Mouse (Mus musculus): ENCODE measurements around the gene Gm11937. TPM values are rescaled to one million over a fixed set of nuclear protein-coding genes. Genes with fewer than 3 reads are reported as not detected.
A peak's percentile ranks its signal among the peaks of the same experiment; 100 is the strongest.
"Not testable (repeated sequence)": the region's sequence is repeated elsewhere in the genome, so short reads cannot be mapped to it uniquely, and the experiment has no call there.

Gene Gm11937
- polyA plus RNA-seq, 1 experiment from 2014 or later: not detected

GRCm38 (mm10) chr11:99603208-99603607, 6.8 kb downstream of the Gm11937 start, which contains the start of gene Gm11938:
Gene Gm11938 (minus strand): TSS chr11:99603308.
- not testable (repeated sequence) for DNase-seq (ENCODE audit: low spot score); H3K36me3 ChIP-seq (ENCODE audit: control insufficient read depth, insufficient read depth, low read length); H3K4me1 ChIP-seq (ENCODE audit: control insufficient read depth, insufficient read depth, low read length); H3K4me2 ChIP-seq (ENCODE audit: low read depth, severe bottlenecking); H3K27me3 ChIP-seq (ENCODE audit: control insufficient read depth, insufficient read depth, low read length); H3K27ac ChIP-seq (replicated peaks; ENCODE audit: low read depth, low read length); H3K9me3 ChIP-seq (ENCODE audit: control insufficient read depth, low read length); H3K9ac ChIP-seq (ENCODE audit: low read length); H3K4me3 ChIP-seq (ENCODE audit: low read depth, low read length); ATAC-seq (ENCODE audit: insufficient number of reproducible peaks, low FRiP score, low TSS enrichment, low read depth)
- 45% methylated on average over 1 of the region's 1 CpGs for WGBS

DNA sequence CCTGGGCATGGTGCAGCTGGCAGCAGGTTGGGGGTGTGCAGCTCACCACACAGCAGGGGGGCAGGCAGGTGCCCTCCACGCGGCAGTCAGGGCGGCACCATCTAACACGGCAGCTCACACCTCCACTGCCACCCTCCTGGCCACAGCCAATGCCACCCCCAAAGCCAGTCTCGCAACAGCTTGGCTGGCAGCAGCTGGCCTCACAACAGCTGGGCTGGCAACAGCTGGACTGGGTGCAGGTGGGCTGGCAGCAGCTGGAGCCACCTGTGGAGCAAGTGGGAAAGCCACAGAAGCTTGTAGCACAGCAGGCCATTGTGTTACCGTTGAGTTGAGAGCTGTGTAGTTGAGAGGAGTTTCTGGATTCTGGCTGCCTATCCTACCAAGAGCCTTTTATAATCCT, 12.2 kb downstream of the Gm11937 start, which contains the start of gene Krtap9-3:
Gene Krtap9-3 (minus strand): TSS at position 364 of the 400 bp plus-strand sequence.
- not testable (repeated sequence) for H3K9me3 ChIP-seq (ENCODE audit: control insufficient read depth, low read length); H3K36me3 ChIP-seq (ENCODE audit: control insufficient read depth, insufficient read depth, low read length); H3K4me3 ChIP-seq (ENCODE audit: low read depth, low read length); H3K4me2 ChIP-seq (ENCODE audit: low read depth, severe bottlenecking); DNase-seq (ENCODE audit: low spot score); H3K4me1 ChIP-seq (ENCODE audit: control insufficient read depth, insufficient read depth, low read length); ATAC-seq (ENCODE audit: insufficient number of reproducible peaks, low FRiP score, low TSS enrichment, low read depth); H3K9ac ChIP-seq (ENCODE audit: low read length); H3K27me3 ChIP-seq (ENCODE audit: control insufficient read depth, insufficient read depth, low read length); H3K27ac ChIP-seq (replicated peaks; ENCODE audit: low read depth, low read length)
- whole genome bisulfite sequencing: 80% methylated on average over 3 of the region's 6 CpGs

- Histone ChIP-seq H3K9me3 (ENCODE audit: control insufficient read depth, low read length) (no peaks in the 10 kb centered on the region), H3K4me3 (ENCODE audit: low read depth, low read length) (no peak within 1 kb of the TSS), H3K9ac (ENCODE audit: low read length) (no peak within 1 kb of the TSS), H3K4me1 (ENCODE audit: control insufficient read depth, insufficient read depth, low read length) (no peaks in the 10 kb centered on the region), H3K4me2 (ENCODE audit: low read depth, severe bottlenecking) (no peak within 1 kb of the TSS), H3K36me3 (ENCODE audit: control insufficient read depth, insufficient read depth, low read length) (no peaks in the 10 kb centered on the region), H3K27me3 (ENCODE audit: control insufficient read depth, insufficient read depth, low read length) (no peaks in the 10 kb centered on the region), H3K27ac (replicated peaks; ENCODE audit: low read depth, low read length) (no peak within 1 kb of the TSS)
- 83% methylated on average over 6 of the region's 6 CpGs for WGBS
- DNase-seq (ENCODE audit: low spot score): no peak
- no peak for ATAC-seq (ENCODE audit: insufficient number of reproducible peaks, low FRiP score, low TSS enrichment, low read depth)
These were observed 19.0 kb downstream of the Gm11937 start, which contains the start of gene Krtap1-3 for GRCm38 (mm10) chr11:99590981-99591380. Gene Krtap1-3 (minus strand): TSS chr11:99591339.

- no peaks in the 10 kb centered on the region for H3K36me3 ChIP-seq (ENCODE audit: control insufficient read depth, insufficient read depth, low read length)
- no peak overlapping the region for H3K4me3 ChIP-seq (ENCODE audit: low read depth, low read length)
- WGBS: 89% methylated on average over 7 of the region's 7 CpGs
- DNase-seq (ENCODE audit: low spot score): no peak
- no peaks in the 10 kb centered on the region for H3K4me1 ChIP-seq (ENCODE audit: control insufficient read depth, insufficient read depth, low read length)
- no peak overlapping the region for H3K9ac ChIP-seq (ENCODE audit: low read length)
- no peaks in the 10 kb centered on the region for H3K27me3 ChIP-seq (ENCODE audit: control insufficient read depth, insufficient read depth, low read length)
- ATAC-seq (ENCODE audit: insufficient number of reproducible peaks, low FRiP score, low TSS enrichment, low read depth): no peak
- no peak overlapping the region for H3K27ac ChIP-seq (replicated peaks; ENCODE audit: low read depth, low read length)
- no peaks in the 10 kb centered on the region for H3K9me3 ChIP-seq (ENCODE audit: control insufficient read depth, low read length)
- no peak overlapping the region for H3K4me2 ChIP-seq (ENCODE audit: low read depth, severe bottlenecking)
These were observed 24.9 kb downstream of the Gm11937 start for GRCm38 (mm10) chr11:99585096-99585495.

DNA sequence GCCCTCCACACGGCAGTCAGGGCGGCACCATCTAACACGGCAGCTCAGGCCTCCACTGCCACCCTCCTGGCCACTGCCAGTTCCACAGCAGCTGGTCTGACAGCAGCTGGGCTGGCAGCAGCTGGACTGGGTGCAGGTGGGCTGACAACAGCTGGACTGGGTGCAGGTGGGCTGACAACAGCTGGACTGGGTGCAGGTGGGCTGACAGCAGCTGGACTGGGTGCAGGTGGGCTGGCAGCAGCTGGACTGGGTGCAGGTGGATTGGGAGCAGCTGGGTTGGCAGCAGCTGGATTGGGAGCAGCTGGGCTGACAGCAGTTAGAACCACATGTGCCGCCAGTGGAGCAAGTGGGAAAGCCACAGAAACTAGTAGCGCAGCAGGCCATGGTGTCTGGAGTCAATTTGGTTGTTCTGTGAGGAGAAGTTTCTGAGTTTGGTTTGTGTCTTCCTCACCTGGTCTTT, 26.7 kb downstream of the Gm11937 start, which contains the start of gene Krtap1-4:
Gene Krtap1-4 (minus strand): TSS at position 410 of the 460 bp plus-strand sequence.
- no peak for ATAC-seq (ENCODE audit: insufficient number of reproducible peaks, low FRiP score, low TSS enrichment, low read depth)
- Histone ChIP-seq H3K4me1 (ENCODE audit: control insufficient read depth, insufficient read depth, low read length) (no peaks in the 10 kb centered on the region), H3K4me3 (ENCODE audit: low read depth, low read length) (no peak within 1 kb of the TSS), H3K36me3 (ENCODE audit: control insufficient read depth, insufficient read depth, low read length) (no peaks in the 10 kb centered on the region), H3K27ac (replicated peaks; ENCODE audit: low read depth, low read length) (no peak within 1 kb of the TSS), H3K9me3 (ENCODE audit: control insufficient read depth, low read length) (no peaks in the 10 kb centered on the region), H3K4me2 (ENCODE audit: low read depth, severe bottlenecking) (no peak within 1 kb of the TSS), H3K27me3 (ENCODE audit: control insufficient read depth, insufficient read depth, low read length) (no peaks in the 10 kb centered on the region), H3K9ac (ENCODE audit: low read length) (no peak within 1 kb of the TSS)
- 65% methylated on average over 5 of the region's 5 CpGs for WGBS
- DNase-seq (ENCODE audit: low spot score): peak; percentile 20

DNA sequence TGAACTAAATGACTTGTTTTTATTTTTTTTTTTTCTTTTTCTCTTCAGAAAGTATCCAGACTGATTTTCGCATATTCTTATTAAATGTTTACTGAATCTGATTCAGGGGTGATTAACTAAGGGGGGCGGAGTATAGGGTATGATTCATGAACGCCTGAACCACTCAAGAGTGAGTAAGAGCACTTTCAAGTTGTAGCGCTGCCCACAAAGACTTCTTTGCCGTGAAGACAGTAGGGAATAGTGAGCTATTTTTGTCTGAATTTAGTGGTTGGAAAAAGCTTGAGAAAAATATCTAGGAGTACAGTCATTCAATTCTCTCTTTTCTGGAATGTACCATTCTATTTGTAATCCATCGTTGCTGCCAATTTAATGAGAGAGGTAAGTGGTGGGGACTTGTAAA, 28.4 kb downstream of the Gm11937 start:
- H3K4me2 ChIP-seq (ENCODE audit: low read depth, severe bottlenecking): no peak overlapping the region
- no peaks in the 10 kb centered on the region for H3K9me3 ChIP-seq (ENCODE audit: control insufficient read depth, low read length)
- H3K27me3 ChIP-seq (ENCODE audit: control insufficient read depth, insufficient read depth, low read length): no peaks in the 10 kb centered on the region
- DNase-seq (ENCODE audit: low spot score) (no peak), ATAC-seq (ENCODE audit: insufficient number of reproducible peaks, low FRiP score, low TSS enrichment, low read depth) (no peak)
- no peaks in the 10 kb centered on the region for H3K4me1 ChIP-seq (ENCODE audit: control insufficient read depth, insufficient read depth, low read length)
- H3K27ac ChIP-seq (replicated peaks; ENCODE audit: low read depth, low read length): no peak overlapping the region
- H3K36me3 ChIP-seq (ENCODE audit: control insufficient read depth, insufficient read depth, low read length): no peaks in the 10 kb centered on the region
- 89% methylated on average over 6 of the region's 6 CpGs for WGBS
- H3K9ac ChIP-seq (ENCODE audit: low read length): no peak overlapping the region
- no peak overlapping the region for H3K4me3 ChIP-seq (ENCODE audit: low read depth, low read length)

DNA sequence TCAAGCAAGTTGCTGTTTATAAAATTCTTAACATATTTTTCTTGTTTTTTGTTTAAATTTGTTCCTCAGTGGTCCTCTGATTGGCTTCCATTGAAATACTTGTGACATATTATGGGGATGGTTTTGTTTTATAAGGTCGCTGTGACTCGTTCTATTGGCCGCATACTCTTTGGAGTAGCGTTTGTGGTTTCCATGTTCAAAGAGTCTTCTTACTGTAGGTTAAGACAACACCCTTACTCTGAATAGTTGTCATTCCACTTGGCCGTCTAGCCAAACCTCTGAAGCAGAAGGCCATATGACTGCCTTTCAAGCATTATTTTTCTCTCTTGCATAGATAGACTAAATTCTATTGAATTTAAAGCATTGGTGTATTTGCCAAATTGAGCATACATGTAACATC, 28.9 kb downstream of the Gm11937 start:
- H3K9ac ChIP-seq (ENCODE audit: low read length): no peak overlapping the region
- no peaks in the 10 kb centered on the region for H3K9me3 ChIP-seq (ENCODE audit: control insufficient read depth, low read length)
- H3K27me3 ChIP-seq (ENCODE audit: control insufficient read depth, insufficient read depth, low read length): no peaks in the 10 kb centered on the region
- no peak overlapping the region for H3K4me3 ChIP-seq (ENCODE audit: low read depth, low read length)
- H3K36me3 ChIP-seq (ENCODE audit: control insufficient read depth, insufficient read depth, low read length): no peaks in the 10 kb centered on the region
- ATAC-seq (ENCODE audit: insufficient number of reproducible peaks, low FRiP score, low TSS enrichment, low read depth) (no peak), DNase-seq (ENCODE audit: low spot score) (no peak)
- WGBS: 94% methylated on average over 5 of the region's 5 CpGs
- H3K4me2 ChIP-seq (ENCODE audit: low read depth, severe bottlenecking): no peak overlapping the region
- H3K27ac ChIP-seq (replicated peaks; ENCODE audit: low read depth, low read length): no peak overlapping the region
- no peaks in the 10 kb centered on the region for H3K4me1 ChIP-seq (ENCODE audit: control insufficient read depth, insufficient read depth, low read length)

GRCm38 (mm10) chr11:99580636-99581035, 29.4 kb downstream of the Gm11937 start, which contains the start of gene Krtap1-5:
Gene Krtap1-5 (minus strand): TSS chr11:99581016.
- ATAC-seq (ENCODE audit: insufficient number of reproducible peaks, low FRiP score, low TSS enrichment, low read depth): no peak
- no peaks in the 10 kb centered on the region for H3K36me3 ChIP-seq (ENCODE audit: control insufficient read depth, insufficient read depth, low read length)
- H3K27ac ChIP-seq (replicated peaks; ENCODE audit: low read depth, low read length): no peak within 1 kb of the TSS
- H3K9ac ChIP-seq (ENCODE audit: low read length): no peak within 1 kb of the TSS
- H3K4me3 ChIP-seq (ENCODE audit: low read depth, low read length): no peak within 1 kb of the TSS
- no peaks in the 10 kb centered on the region for H3K4me1 ChIP-seq (ENCODE audit: control insufficient read depth, insufficient read depth, low read length)
- H3K27me3 ChIP-seq (ENCODE audit: control insufficient read depth, insufficient read depth, low read length): no peaks in the 10 kb centered on the region
- H3K9me3 ChIP-seq (ENCODE audit: control insufficient read depth, low read length): no peaks in the 10 kb centered on the region
- H3K4me2 ChIP-seq (ENCODE audit: low read depth, severe bottlenecking): no peak within 1 kb of the TSS
- 77% methylated on average over 6 of the region's 6 CpGs for WGBS
- no peak for DNase-seq (ENCODE audit: low spot score)

GRCm38 (mm10) chr11:99574106-99574505, 35.9 kb downstream of the Gm11937 start:
- Histone ChIP-seq H3K9me3 (ENCODE audit: control insufficient read depth, low read length) (no peaks in the 10 kb centered on the region), H3K9ac (ENCODE audit: low read length) (no peak overlapping the region), H3K27ac (replicated peaks; ENCODE audit: low read depth, low read length) (no peak overlapping the region), H3K4me2 (ENCODE audit: low read depth, severe bottlenecking) (peak overlapping the region; percentile 33; the same call in 1 of the 2 replicates), H3K36me3 (ENCODE audit: control insufficient read depth, insufficient read depth, low read length) (no peaks in the 10 kb centered on the region), H3K4me3 (ENCODE audit: low read depth, low read length) (no peak overlapping the region), H3K27me3 (ENCODE audit: control insufficient read depth, insufficient read depth, low read length) (no peaks in the 10 kb centered on the region), H3K4me1 (ENCODE audit: control insufficient read depth, insufficient read depth, low read length) (no peaks in the 10 kb centered on the region)
- DNase-seq (ENCODE audit: low spot score): peak; percentile 90
- WGBS: 6% methylated on average over 7 of the region's 7 CpGs
- peak; percentile 62; the same call in 1 of the 2 replicates for ATAC-seq (ENCODE audit: insufficient number of reproducible peaks, low FRiP score, low TSS enrichment, low read depth)
